Mouse (Mus musculus) gonadal fat pad, adult 2 months (tissue): Measurements from ENCODE around the gene Enho. TPM values are rescaled to one million over a fixed set of nuclear protein-coding genes. Genes with fewer than 3 reads are reported as not detected.

Source experiments
- DNase-seq: peaks from one replicate; pipeline ENCODE4 v3.0.0-alpha.2; 2012; ENCODE audit warnings: low read depth
- polyA plus RNA-seq: library from polyadenylated mRNA; depleted of rRNA; stranded (reverse); fragments of >200 nt; gene quantifications from 2 replicates; pipeline ENCODE4 v1.2.3, GENCODE M21; 2012; rRNA removed

Gene Enho
- polyA plus RNA-seq, 1 experiment: 17.2 TPM

GRCm38 (mm10) chr4:41633001-41633400 lies 7.1 kb downstream of the Enho start:
- no peak for DNase-seq

GRCm38 (mm10) chr4:41631390-41631789 lies 8.7 kb downstream of the Enho start:
- no peak for DNase-seq

DNA sequence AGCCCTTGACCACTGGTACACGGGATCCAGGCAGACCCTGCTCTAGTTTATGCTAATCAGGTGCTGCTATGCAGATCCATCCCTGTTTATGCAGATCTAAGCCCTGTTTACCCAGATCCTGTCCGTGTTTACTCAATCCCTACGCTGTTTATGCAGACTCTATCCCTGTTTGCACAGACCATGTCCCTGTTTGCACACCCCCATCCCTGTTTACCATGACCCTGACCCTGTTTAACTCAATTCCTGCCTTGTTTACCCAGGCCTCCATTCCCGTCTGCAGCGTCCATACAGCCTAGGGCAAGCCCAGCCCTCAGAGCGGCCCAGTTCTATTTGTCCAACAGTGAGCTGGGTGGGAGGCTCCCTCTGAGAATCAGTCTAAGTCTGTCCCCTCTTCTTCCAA lies 9.9 kb downstream of the Enho start:
- no peak for DNase-seq

DNA sequence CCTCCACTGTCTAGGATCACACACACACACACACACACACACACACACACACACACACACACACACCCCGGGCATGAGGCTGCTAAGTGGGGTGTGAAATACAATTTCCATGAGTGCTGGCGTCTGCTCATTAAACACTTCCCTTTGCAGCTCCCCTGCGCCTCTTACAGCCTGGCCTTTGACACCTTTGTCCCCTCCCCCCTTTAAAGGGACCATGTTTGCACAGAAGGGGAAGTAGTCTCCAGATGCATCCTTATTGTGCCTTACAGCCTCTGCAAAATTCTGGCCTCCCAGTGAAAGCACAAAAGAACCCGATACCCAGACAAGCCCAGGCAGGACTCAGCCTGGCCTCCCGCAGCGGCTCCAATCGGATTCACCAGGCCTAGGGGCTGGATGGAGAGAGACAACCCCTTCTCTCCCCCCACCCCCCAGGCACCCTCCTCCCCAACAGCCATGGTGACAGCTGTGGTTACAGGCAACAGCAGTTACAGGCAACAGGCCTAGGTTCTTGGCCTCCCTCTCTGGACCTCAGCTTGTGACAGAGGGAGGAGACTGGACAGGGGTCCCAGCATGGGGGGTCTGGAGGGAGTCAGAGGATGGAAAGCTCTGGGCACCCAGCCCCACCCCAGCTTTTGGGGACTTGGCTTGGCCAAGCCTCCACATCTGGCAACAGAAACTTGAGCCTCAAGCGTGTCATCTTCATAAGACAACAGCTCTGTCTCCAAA lies 11.8 kb downstream of the Enho start:
- DNase-seq: no peak

GRCm38 (mm10) chr4:41622071-41622470 lies 18.1 kb downstream of the Enho start:
- DNase-seq: no peak

DNA sequence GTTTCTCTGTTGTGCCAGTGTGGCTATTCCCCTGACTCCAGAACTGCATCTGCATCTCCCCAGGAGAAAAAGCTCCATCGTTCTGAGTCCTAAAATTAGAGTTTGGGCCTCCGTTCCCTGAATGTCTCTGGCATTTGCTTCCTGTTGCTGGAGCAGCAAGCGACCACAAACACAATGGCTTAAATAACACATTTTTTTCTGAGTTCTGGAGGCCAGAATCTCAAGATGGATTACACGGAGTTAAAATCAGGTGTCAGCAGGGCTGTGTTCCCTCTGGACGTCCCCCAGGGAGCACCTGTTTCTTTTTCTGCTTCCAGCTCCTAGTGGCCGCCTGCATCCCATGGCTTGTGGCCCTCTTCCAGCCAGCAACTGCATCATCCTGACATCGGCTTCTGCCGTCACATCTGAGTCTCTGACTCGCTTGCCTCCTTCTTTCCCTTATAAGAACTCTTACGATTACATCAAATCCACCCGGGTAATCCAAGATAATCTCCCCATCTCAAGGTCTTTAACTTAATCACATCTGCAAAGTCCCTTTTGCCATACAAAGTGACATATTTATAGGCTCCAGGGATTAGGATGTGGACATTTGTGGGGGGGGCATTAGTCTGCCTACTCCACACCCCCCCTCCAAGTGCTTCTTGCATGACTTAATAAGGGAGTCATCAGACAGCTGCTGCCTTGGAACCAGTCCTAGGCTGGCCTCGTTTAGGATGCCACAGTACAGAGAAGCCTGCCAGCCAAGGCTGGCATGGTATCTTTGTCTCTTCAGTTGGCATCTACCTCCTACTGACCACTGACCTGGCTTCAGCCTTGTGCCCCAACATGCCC lies 21.0 kb downstream of the Enho start:
- DNase-seq: no peak

- DNase-seq: no peak
Observed at GRCm38 (mm10) chr4:41615661-41616599, 24.2 kb downstream of the Enho start.

DNA sequence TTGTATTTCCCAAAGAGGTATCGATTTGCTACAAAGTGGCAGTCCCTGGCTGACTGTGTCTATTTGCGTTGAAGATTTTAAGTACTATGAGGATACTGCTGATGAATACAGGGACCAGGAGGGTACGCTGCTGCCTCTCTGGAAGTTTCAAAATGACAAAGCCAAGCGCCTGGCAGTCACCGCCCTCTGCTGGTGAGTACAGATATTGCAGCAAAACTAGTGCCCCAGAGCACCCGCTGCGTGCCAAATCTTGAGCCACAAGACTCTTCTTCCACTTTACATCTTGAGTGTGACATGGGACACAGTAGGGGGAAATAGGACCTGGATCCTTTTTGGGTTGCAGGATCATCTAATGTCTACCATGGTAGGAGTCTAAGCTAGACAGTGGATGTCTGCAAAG lies 26.0 kb downstream of the Enho start:
- no peak for DNase-seq

- DNase-seq: no peak
Observed at GRCm38 (mm10) chr4:41612166-41612565, 28.0 kb downstream of the Enho start.

GRCm38 (mm10) chr4:41610594-41610980 lies 29.5 kb downstream of the Enho start:
- no peak for DNase-seq

DNA sequence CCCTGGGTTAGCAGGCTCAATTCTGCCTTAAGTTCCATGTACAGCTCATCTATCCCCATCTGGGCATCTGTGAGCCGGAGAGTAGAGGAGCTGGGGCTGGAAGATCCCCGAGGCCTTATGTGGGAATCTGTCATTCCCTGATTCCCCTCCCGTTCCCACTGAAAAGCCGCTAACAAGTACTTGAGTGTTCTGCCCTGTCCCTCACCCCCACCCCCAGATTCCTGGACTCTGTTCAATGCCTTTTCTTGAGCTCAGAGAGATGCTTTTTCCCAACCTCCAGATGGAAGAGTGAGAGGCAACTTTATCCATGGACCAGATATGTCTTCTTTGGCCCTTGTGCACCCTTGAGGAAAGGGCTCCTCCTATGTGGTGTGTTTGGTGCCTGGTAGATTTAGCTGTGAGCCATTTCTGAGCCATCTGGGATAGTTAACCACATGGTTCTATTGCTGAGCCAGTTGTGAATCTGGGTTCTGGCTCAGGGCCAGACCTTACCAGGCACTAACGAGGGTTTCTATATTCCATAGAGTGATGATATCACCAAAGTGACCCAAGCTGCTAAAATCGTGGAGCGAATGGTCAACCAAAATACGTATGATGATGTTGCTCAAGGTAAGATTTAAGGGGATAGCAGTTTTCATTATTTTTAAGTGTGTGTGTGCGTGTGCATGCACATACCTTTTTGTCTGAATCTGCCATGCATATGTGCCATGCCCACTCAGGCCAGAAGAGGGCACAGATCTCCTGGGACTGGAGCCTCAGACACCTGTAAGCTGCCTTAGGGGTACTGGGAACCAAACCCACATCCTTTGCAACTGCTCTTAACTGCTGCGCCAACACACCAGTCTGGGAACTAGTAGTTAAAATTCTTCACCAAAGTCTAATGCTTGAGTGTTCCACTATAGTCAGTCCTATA lies 30.2 kb downstream of the Enho start:
- DNase-seq: no peak

DNA sequence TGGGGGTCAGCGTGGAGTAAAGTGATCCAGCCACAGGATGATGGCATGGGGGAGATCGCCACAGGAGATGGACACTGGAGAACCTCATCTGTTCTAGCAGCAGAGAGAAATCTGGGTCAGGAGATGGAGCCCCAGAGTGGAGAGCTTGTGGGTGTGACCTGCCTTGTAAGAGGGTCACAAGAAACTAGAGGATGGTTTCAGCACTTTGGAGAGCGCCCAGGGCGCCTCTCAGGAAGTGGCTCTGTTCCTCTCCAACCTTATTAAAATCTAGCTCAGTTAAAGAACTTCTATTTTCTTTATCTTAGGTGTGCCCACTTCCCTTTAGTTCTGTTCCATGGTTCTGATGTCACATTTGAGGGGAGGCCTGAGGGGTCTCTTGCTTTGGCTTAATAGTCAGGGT lies 33.3 kb downstream of the Enho start:
- no peak for DNase-seq

DNA sequence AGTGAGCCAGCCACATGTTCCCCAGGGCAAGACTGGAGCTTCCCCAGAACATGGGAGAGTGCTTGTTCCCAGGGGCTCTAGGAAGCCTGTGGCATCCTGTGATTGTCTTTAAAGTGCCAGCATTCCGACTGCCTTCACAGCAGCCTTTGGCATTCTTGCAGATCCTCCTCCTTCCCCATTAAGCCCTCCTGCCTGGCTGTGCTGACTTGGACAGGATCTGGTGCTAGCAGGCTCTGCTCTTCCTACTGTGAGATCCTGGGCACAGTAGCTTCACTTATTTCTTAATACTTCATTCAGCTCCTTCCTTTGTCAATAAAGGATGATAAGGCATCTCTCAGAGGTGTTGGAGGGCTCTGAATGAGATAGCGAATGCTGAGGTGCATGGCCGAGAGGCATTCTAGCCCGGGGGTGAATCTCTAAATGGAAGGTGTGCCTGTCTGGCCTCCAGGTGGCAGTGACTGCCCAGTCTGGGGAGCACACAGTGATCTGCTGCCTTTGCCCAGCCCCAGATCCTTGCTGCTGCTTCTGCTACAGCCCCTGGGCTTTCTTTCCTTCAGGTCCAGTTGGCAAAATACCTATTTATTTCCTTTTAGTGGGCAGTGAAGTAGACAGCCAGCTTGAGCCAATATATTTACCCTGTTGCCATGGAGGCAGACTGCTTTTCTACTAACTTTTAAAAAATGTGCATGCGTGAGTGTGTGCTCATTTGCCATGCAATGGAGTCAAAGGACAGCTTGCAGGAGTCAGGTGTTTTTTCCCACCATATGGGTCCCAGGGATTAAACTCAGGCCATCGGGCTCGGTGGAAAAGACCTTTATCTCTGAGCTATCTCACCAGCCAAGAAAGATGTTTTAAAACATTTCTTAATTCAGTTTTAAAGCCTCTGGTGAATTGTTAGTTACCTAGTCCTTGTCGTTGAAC lies 35.4 kb downstream of the Enho start:
- no peak for DNase-seq

DNA sequence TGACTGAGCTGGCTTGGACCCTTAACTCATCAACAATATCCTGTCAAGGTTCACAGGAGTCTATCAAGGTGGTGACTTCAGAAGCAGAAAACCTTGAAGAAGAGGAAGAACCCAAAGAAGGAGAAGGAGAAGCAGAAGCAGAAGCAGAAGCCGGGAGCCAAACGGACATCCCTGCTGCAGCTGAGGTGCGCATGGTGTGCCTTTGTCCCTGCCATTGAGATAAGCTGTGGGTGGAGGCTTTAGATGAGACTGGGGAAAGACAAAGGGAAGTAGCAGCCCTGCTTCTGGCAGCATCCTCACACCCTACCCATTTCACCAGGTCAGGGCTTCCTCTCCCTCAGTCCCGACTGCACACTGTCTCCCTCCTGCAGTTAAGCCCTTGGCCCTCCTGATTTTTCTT lies 37.3 kb downstream of the Enho start:
- DNase-seq: no peak

Other genes starting within 250 kb of the Enho start
- gene Kif24, start 175.4 kb downstream of the Enho start, polyA plus RNA-seq: 1.1 TPM in 2 replicates
- 23.6 and 24.1 TPM in 2 replicates for gene Nudt2, start 175.2 kb downstream of the Enho start, polyA plus RNA-seq
- gene AI464131, start 137.2 kb downstream of the Enho start, polyA plus RNA-seq: 16.2 and 17.2 TPM in 2 replicates
- 5.6 and 11.1 TPM in 2 replicates for gene 1110017D15Rik, start 123.0 kb downstream of the Enho start, polyA plus RNA-seq
- gene Fam219a, start 70.8 kb downstream of the Enho start, polyA plus RNA-seq: 16.5 and 22.6 TPM in 2 replicates
- 1.5 and 1.6 TPM in 2 replicates for gene Dnaic1, start 70.5 kb downstream of the Enho start, polyA plus RNA-seq
- 10.7 and 12.1 TPM in 2 replicates for gene Cntfr, start 56.8 kb upstream of the Enho start, polyA plus RNA-seq
- 67.3 and 81.0 TPM in 2 replicates for gene Il11ra1, start 59.7 kb upstream of the Enho start, polyA plus RNA-seq
- 32.6 and 36.2 TPM in 2 replicates for gene Rpp25l, start 73.2 kb upstream of the Enho start, polyA plus RNA-seq
- 77.0 and 98.9 TPM in 2 replicates for gene Dctn3, start 82.8 kb upstream of the Enho start, polyA plus RNA-seq
- not detected in 2 replicates for gene Arid3c, start 90.8 kb upstream of the Enho start, polyA plus RNA-seq
- gene Galt, start 114.9 kb upstream of the Enho start, polyA plus RNA-seq: 55.6 and 64.3 TPM in 2 replicates
- gene Sigmar1, start 115.8 kb upstream of the Enho start, polyA plus RNA-seq: 147 and 200 TPM in 2 replicates
- 38.8 and 48.3 TPM in 2 replicates for gene Ccl27a, start 133.9 kb upstream of the Enho start, polyA plus RNA-seq